Mouse (Mus musculus): ENCODE data around the gene Coch. TPM values are rescaled to one million over a fixed set of nuclear protein-coding genes. Genes with fewer than 3 reads are reported as not detected.
"Not testable (repeated sequence)": the region's sequence is repeated elsewhere in the genome, so short reads cannot be mapped to it uniquely, and the experiment has no call there.

Gene Coch
- polyA plus RNA-seq, 1 experiment = 1.5 TPM

DNA sequence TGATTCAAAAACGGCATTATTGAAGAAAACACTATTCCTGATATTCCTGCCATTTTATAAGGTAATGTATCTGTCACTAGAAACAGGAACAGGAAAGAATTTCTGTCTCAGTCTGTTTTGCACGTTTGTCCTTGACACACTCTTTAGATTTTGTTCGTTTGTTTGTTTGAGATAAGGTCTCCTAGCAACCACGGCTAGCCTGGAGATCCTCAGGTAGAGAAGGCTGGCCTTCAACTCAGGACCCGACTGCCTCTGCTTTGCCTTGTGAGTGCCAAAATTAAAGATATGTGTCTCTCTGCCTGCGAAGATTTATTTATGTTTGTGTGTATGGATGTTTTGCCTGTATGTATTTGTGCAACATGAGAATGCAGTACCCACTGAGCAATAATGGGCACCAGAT lies 48.7 kb downstream of the Coch start:
- no peak for DNase-seq (ENCODE audit: low read depth)

DNA sequence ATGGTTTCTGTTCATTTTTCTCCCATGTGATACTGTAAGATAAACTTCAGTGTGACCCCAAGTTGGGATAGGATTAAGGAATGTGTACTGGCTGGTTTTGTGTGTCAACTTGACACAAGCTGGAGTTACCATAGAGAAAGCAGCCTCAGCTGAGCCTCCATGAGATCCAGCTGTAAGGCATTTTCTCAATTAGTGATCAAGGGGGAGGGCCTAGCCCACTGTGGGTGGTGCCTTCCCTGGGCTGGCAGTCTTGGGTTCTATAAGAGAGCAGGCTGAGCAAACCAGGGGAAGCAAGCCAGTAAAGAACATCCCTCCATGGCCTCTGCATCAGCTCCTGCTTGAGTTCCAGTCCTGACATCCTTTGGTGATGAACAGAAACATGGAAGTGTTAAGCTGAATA lies 56.3 kb downstream of the Coch start:
- not testable (repeated sequence) for DNase-seq (ENCODE audit: low read depth)

Other genes with a start within 250 kb of the Coch start
- gene G2e3, start 245.3 kb upstream of the Coch start, polyA plus RNA-seq (2012; rRNA removed) = 1.9 and 2.2 TPM in 2 replicates
- 15.7 and 21.9 TPM in 2 replicates for gene Scfd1, start 215.8 kb upstream of the Coch start, polyA plus RNA-seq (2012; rRNA removed)
- 10.1 and 13.7 TPM in 2 replicates for gene Ap4s1, start 97.7 kb downstream of the Coch start, polyA plus RNA-seq (2012; rRNA removed)
- gene Strn3, start 98.6 kb downstream of the Coch start, polyA plus RNA-seq (2012; rRNA removed) = 22.3 and 23.6 TPM in 2 replicates
- 24.2 and 30.2 TPM in 2 replicates for gene Hectd1, start 236.2 kb downstream of the Coch start, polyA plus RNA-seq (2012; rRNA removed)